Mouse (Mus musculus) megakaryocyte-erythroid progenitor cell, adult 5-6 weeks (primary cell): Measurements from ENCODE around the gene Ggct. TPM values are rescaled to one million over a fixed set of nuclear protein-coding genes. Genes with fewer than 3 reads are reported as not detected.
A peak's percentile ranks its signal among the peaks of the same experiment; 100 is the strongest.

ENCODE experiments used
- ATAC-seq: replicated peaks from 2 replicates; pipeline ENCODE4 v1.8.0; 2016; ENCODE audit warnings: mild to moderate bottlenecking, inconsistent platforms; ENCODE audit not compliant: severe bottlenecking, poor library complexity, low FRiP score, low TSS enrichment
- total RNA-seq, 2 experiments: library from RNA; stranded (forward) in 1 of 2; stranded (reverse) in 1 of 2; fragments of 200-1000, 215-1000 nt in 1 of 2; fragments of >200 nt in 1 of 2; fragmentation: Nextera tagmentation in 1 of 2; gene quantifications; 2 replicates each; pipeline ENCODE4 v1.2.3; 2014 to 2017

Gene Ggct
- total RNA-seq (2014; fragmentation: Nextera tagmentation) (17.0 and 21.6 TPM in 2 replicates), total RNA-seq (2017) (34.8 and 57.3 TPM in 2 replicates)

GRCm38 (mm10) chr6:54992734-54993260 lies at the start of gene Ggct:
Ggct (minus strand) TSS chr6:54992950.
- ATAC-seq, result peak; percentile 99

- ATAC-seq, result no peak
These were observed 47.3 kb upstream of the Ggct start for GRCm38 (mm10) chr6:55040031-55040430.

GRCm38 (mm10) chr6:55039446-55039783 lies 46.7 kb upstream of the Ggct start:
- no peak for ATAC-seq

GRCm38 (mm10) chr6:55038671-55039445 lies 46.1 kb upstream of the Ggct start:
- ATAC-seq, result peak; percentile 66; the same call in 1 of the 2 replicates

- ATAC-seq, result peak; percentile 91
These were observed 45.3 kb upstream of the Ggct start, which contains the start of gene Gars for GRCm38 (mm10) chr6:55037799-55038670. Gars (plus strand) TSS chr6:55038007.

- no peak for ATAC-seq
These were observed 44.0 kb upstream of the Ggct start for GRCm38 (mm10) chr6:55036731-55037130.

GRCm38 (mm10) chr6:55027642-55028041 lies 34.9 kb upstream of the Ggct start:
- ATAC-seq, result no peak

- no peak for ATAC-seq
These were observed 29.1 kb upstream of the Ggct start for GRCm38 (mm10) chr6:55021806-55022205.

- no peak for ATAC-seq
These were observed 25.7 kb upstream of the Ggct start for GRCm38 (mm10) chr6:55018417-55018816.

- ATAC-seq, result peak; percentile 82
These were observed 24.2 kb upstream of the Ggct start for GRCm38 (mm10) chr6:55016710-55017583.

GRCm38 (mm10) chr6:55016236-55016635 lies 23.5 kb upstream of the Ggct start:
- ATAC-seq, result peak; percentile 72

GRCm38 (mm10) chr6:55014184-55014583 lies 21.4 kb upstream of the Ggct start:
- ATAC-seq, result no peak

GRCm38 (mm10) chr6:55012516-55012915 lies 19.8 kb upstream of the Ggct start:
- no peak for ATAC-seq

GRCm38 (mm10) chr6:55010330-55011091 lies 17.8 kb upstream of the Ggct start:
- ATAC-seq, result no peak

- ATAC-seq, result no peak
These were observed 16.9 kb upstream of the Ggct start for GRCm38 (mm10) chr6:55009391-55010230.

GRCm38 (mm10) chr6:55008401-55008800 lies 15.7 kb upstream of the Ggct start:
- ATAC-seq, result no peak

- ATAC-seq, result no peak
These were observed 10.8 kb upstream of the Ggct start for GRCm38 (mm10) chr6:55003559-55003958.

GRCm38 (mm10) chr6:55002438-55002837 lies 9.7 kb upstream of the Ggct start:
- no peak for ATAC-seq
